In genomic region chr14:121992395-121993280, GRCm38 (mm10) we compare ENCODE assay signal across 14 mouse cellular contexts. TPM values are rescaled to one million over a fixed set of nuclear protein-coding genes. Genes with fewer than 3 reads are reported as not detected.
A peak's percentile ranks its signal among the peaks of the same experiment; 100 is the strongest.
DNase-seq lines count a peak whose midpoint lies in the region; ATAC-seq lines count a peak whose summit lies in the region.
"Had no signal": no experiment of that assay in that cellular context is flagged by ENCODE, and none has a peak within 500 bp of the region (broad histone marks: within the 10 kb centered on the region; RNA-seq: fewer than 3 reads in every experiment).

No protein-coding gene starts in this region.

- no peak overlapping the region for H3K27ac ChIP-seq in kidney, embryonic 16.5 days (ENCODE audit: low read length)
- H3K27ac ChIP-seq: hindbrain, postnatal 0 days had no signal

- DNase-seq in kidney, adult 11 months, result no peak
- peak; percentile 84 for DNase-seq in CD4-positive helper T cell, adult 2 months (ENCODE audit: low read depth, low spot score)
- peak; percentile 43 for DNase-seq in splenic B cell, adult 2 months (ENCODE audit: low read depth, low spot score)
- no peak for DNase-seq in natural killer cell, adult 2 months (ENCODE audit: low spot score in 2 of 2)
- DNase-seq: adrenal gland, postnatal 36 days; cerebellum, adult 11-12 months; embryo, embryonic 11 days; kidney, postnatal 4 days had no signal

- WGBS in kidney, embryonic 16.5 days, result 74% methylated on average over 13 of the region's 13 CpGs

- no peaks in the 10 kb centered on the region; the same call in 1 of the 2 replicates for H3K36me3 ChIP-seq in kidney, embryonic 16.5 days (ENCODE audit: insufficient read depth, low read length)
- H3K36me3 ChIP-seq in splenic B cell, adult 2 months (ENCODE audit: control insufficient read depth, insufficient read depth, low read length, poor library complexity, severe bottlenecking), result no peaks in the 10 kb centered on the region

- ATAC-seq in kidney, embryonic 16.5 days (ENCODE audit: low FRiP score, low TSS enrichment), result 0 out of 2 replicates have a peak, but pooled peaks have one; percentile 49
- ATAC-seq in activated CD4-positive, CD25-positive, alpha-beta regulatory T cell, adult 4 months, result peak; percentile 80
- no peak for ATAC-seq in granulocyte monocyte progenitor cell, adult 5-6 weeks (replicated peaks; ENCODE audit: poor library complexity, severe bottlenecking)
- ATAC-seq: hindbrain, postnatal 0 days had no signal

- H3K4me3 ChIP-seq in kidney, embryonic 16.5 days (ENCODE audit: low read length), result no peak overlapping the region
- H3K4me3 ChIP-seq: erythroblast, embryonic 14.5 days; heart, embryonic 12.5 days had no signal

- H3K9me3 ChIP-seq in kidney, embryonic 16.5 days (ENCODE audit: low read length), result no peaks in the 10 kb centered on the region
- H3K9me3 ChIP-seq: heart, embryonic 12.5 days had no signal

- no peak overlapping the region for H3K9ac ChIP-seq in kidney, embryonic 16.5 days (replicated peaks; ENCODE audit: low read length)
- H3K9ac ChIP-seq: heart, embryonic 12.5 days had no signal

- no peak overlapping the region for H3K4me2 ChIP-seq in kidney, embryonic 16.5 days (replicated peaks; ENCODE audit: low read depth, low read length)
- H3K4me2 ChIP-seq: heart, embryonic 12.5 days had no signal

- no peaks in the 10 kb centered on the region for H3K27me3 ChIP-seq in kidney, embryonic 16.5 days (ENCODE audit: insufficient read depth, low read length)
- H3K27me3 ChIP-seq in splenic B cell, adult 2 months (ENCODE audit: control insufficient read depth, insufficient read depth, low read length, poor library complexity, severe bottlenecking), result no peaks in the 10 kb centered on the region
- H3K27me3 ChIP-seq: heart, embryonic 12.5 days had no signal

- peaks cover 17% of the 10 kb centered on the region; the same call in 1 of the 2 replicates for H3K4me1 ChIP-seq in kidney, embryonic 16.5 days (ENCODE audit: insufficient read depth, low read length)

RNA-seq across cellular contexts. Expression of gene Gpr183, which starts 27.6 kb away (rescaled TPM):
- 4.0 and 4.9 TPM in 2 replicates for polyA plus RNA-seq in kidney, embryonic 16.5 days (2015; fragmentation: Nextera tagmentation; extraction: Ambion mirVana)
- polyA plus RNA-seq in activated CD4-positive, CD25-positive, alpha-beta regulatory T cell, adult 4 months (2017; shearing (Covaris generic)), result 100 to 1,000 TPM; 104 to 118 TPM
- total RNA-seq in granulocyte monocyte progenitor cell, adult 5-6 weeks (2014; fragmentation: Nextera tagmentation), result 3.2 and 3.3 TPM in 2 replicates
- 3.4 and 3.7 TPM in 2 replicates for total RNA-seq in granulocyte monocyte progenitor cell, adult 5-6 weeks (2017)

RNA-seq across cellular contexts. Expression of gene Timm8a2, which starts 41.8 kb away (rescaled TPM):
- polyA plus RNA-seq in kidney, embryonic 16.5 days (2015; fragmentation: Nextera tagmentation; extraction: Ambion mirVana), result not detected in 2 replicates
- polyA plus RNA-seq in activated CD4-positive, CD25-positive, alpha-beta regulatory T cell, adult 4 months (2017; shearing (Covaris generic)), result not detected
- not detected in 2 replicates for total RNA-seq in granulocyte monocyte progenitor cell, adult 5-6 weeks (2014; fragmentation: Nextera tagmentation)
- not detected in 2 replicates for total RNA-seq in granulocyte monocyte progenitor cell, adult 5-6 weeks (2017)
- total RNA-seq: adrenal gland, postnatal 36 days; hindbrain, postnatal 0 days had no signal
- polyA plus RNA-seq: erythroblast, embryonic 14.5 days; heart, embryonic 12.5 days; hindbrain, postnatal 0 days had no signal

Comparison
In these comparisons a context has a peak if more than half of its experiments do, and no peak if none do; other contexts are left out.
1. DNase-seq: peak in CD4-positive helper T cell, adult 2 months (single experiment) and splenic B cell, adult 2 months (single experiment); none in kidney, adult 11 months (single experiment) and natural killer cell, adult 2 months (0 of 2).
2. RNA of gene Gpr183, which starts 27.6 kb away (polyA plus RNA-seq): 104 to 118 TPM in activated CD4-positive, CD25-positive, alpha-beta regulatory T cell, adult 4 months; 4.0 to 4.9 TPM in kidney, embryonic 16.5 days; every median in the first group is over 10 times any median in the second.